Mouse (Mus musculus): ENCODE data around the gene Capn2.

DNA sequence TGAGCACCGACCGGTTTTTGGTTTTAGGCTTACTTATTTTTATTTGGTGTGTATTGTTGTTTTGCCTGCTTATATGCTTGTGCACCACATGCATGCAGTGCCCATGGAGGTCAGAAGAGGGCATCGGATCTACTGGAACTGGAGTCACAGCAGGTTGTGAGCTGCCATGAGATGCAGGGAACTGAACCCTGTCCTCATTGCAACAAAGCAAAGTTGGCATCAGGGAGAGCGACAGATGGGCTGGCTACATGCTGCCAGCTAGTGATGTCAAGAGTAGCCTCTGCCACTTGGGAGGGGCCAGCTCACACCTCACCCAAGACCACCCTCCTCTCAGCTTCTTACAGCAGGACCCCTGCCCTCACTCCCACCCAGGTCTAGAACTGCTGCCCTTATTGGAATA is 51.4 kb downstream of the Capn2 start:
- TF ChIP-seq CTCF (IDR thresholded peaks at IDR 0.05; ENCODE audit: low read depth, low read length) (no peak), POLR2A (IDR thresholded peaks at IDR 0.05; ENCODE audit: borderline replicate concordance, low read depth, low read length) (no peak)

All from bone marrow macrophage, adult 2 months (primary cell).